Comparison of ENCODE assay signal across 25 mouse cellular contexts in genomic region chr6:17882943-17883342, GRCm38 (mm10).
DNase-seq lines count a peak whose midpoint lies in the region; ATAC-seq and TF ChIP-seq lines count a peak whose summit lies in the region.
"Had no signal": no experiment of that assay in that cellular context is flagged by ENCODE, and none has a peak within 500 bp of the region (broad histone marks: within the 10 kb centered on the region; RNA-seq: fewer than 3 reads in every experiment).

No protein-coding gene starts in this region.

- H3K27ac ChIP-seq in MEL (ENCODE audit: control insufficient read depth, low read depth, low read length): no peak overlapping the region
- no peak overlapping the region for H3K27ac ChIP-seq in intestine, embryonic 16.5 days (ENCODE audit: low read length)
- no peak overlapping the region for H3K27ac ChIP-seq in stomach, embryonic 16.5 days (ENCODE audit: low read length)
- no peak overlapping the region for H3K27ac ChIP-seq in midbrain, embryonic 14.5 days (replicated peaks; ENCODE audit: low read depth, low read length)
- H3K27ac ChIP-seq in forebrain, embryonic 10.5 days: no peak overlapping the region
- H3K27ac ChIP-seq: embryonic facial prominence, embryonic 13.5 days; embryonic facial prominence, embryonic 15.5 days; forebrain, embryonic 13.5 days; forebrain, embryonic 15.5 days had no signal

- no peak for TF ChIP-seq RAD21 in MEL (IDR thresholded peaks at IDR 0.05; ENCODE audit: low read depth, low read length)

- no peak for TF ChIP-seq CTCF in MEL (IDR thresholded peaks at IDR 0.05 in 2 of 3, conservative IDR thresholded peaks at IDR 0.05 in 1 of 3; ENCODE audit: control insufficient read depth in 1 of 3, insufficient read depth in 1 of 3, low read depth in 2 of 3, low read length in 3 of 3, poor library complexity in 1 of 3, severe bottlenecking in 1 of 3)

- no peak for TF ChIP-seq POLR2A in MEL (IDR thresholded peaks at IDR 0.05; ENCODE audit: control insufficient read depth in 1 of 2, insufficient read depth in 1 of 2, low read depth in 1 of 2, low read length in 2 of 2, poor library complexity in 1 of 2)

- no peak overlapping the region for H3K9ac ChIP-seq in MEL (ENCODE audit: control insufficient read depth, low read depth, low read length, poor library complexity, severe bottlenecking)
- H3K9ac ChIP-seq in intestine, embryonic 16.5 days (ENCODE audit: low read depth, low read length): no peak overlapping the region
- H3K9ac ChIP-seq in stomach, embryonic 16.5 days (ENCODE audit: low read length): no peak overlapping the region
- H3K9ac ChIP-seq in midbrain, embryonic 14.5 days (replicated peaks; ENCODE audit: low read length): no peak overlapping the region
- H3K9ac ChIP-seq: embryonic facial prominence, embryonic 13.5 days; embryonic facial prominence, embryonic 15.5 days; forebrain, embryonic 13.5 days; forebrain, embryonic 15.5 days; forebrain, postnatal 0 days had no signal

- H3K4me3 ChIP-seq in MEL (ENCODE audit: control insufficient read depth in 1 of 2, insufficient read depth in 1 of 2, low read depth in 2 of 2, low read length in 2 of 2): no peak overlapping the region
- no peak overlapping the region for H3K4me3 ChIP-seq in intestine, embryonic 16.5 days (ENCODE audit: low read length)
- no peak overlapping the region for H3K4me3 ChIP-seq in stomach, embryonic 16.5 days (replicated peaks; ENCODE audit: low read length)
- no peak overlapping the region for H3K4me3 ChIP-seq in midbrain, embryonic 14.5 days (replicated peaks; ENCODE audit: low read depth, low read length)
- H3K4me3 ChIP-seq in forebrain, embryonic 10.5 days: no peak overlapping the region
- H3K4me3 ChIP-seq: embryonic facial prominence, embryonic 13.5 days; embryonic facial prominence, embryonic 15.5 days; erythroblast, embryonic 14.5 days; forebrain, embryonic 13.5 days; forebrain, embryonic 15.5 days had no signal

- TF ChIP-seq EP300 in MEL (IDR thresholded peaks at IDR 0.05; ENCODE audit: low read depth in 1 of 2, low read length in 2 of 2): no peak

- H3K4me2 ChIP-seq in intestine, embryonic 16.5 days (ENCODE audit: low read depth, low read length): no peak overlapping the region
- H3K4me2 ChIP-seq in stomach, embryonic 16.5 days (ENCODE audit: low read depth, low read length): no peak overlapping the region
- no peak overlapping the region for H3K4me2 ChIP-seq in midbrain, embryonic 14.5 days (ENCODE audit: low read length)
- H3K4me2 ChIP-seq: embryonic facial prominence, embryonic 13.5 days; embryonic facial prominence, embryonic 15.5 days; forebrain, embryonic 13.5 days; forebrain, embryonic 15.5 days had no signal

- ATAC-seq in intestine, embryonic 16.5 days: peak; percentile 98
- ATAC-seq in stomach, embryonic 16.5 days (ENCODE audit: insufficient read depth, low FRiP score): peak; percentile 33; the same call in 1 of the 2 replicates
- no peak for ATAC-seq in midbrain, embryonic 14.5 days (ENCODE audit: low FRiP score, low TSS enrichment)
- ATAC-seq: CD4-positive, CD25-positive, alpha-beta regulatory T cell, adult 4 months; forebrain, embryonic 13.5 days; forebrain, embryonic 15.5 days; forebrain, postnatal 0 days had no signal

- no peaks in the 10 kb centered on the region for H3K9me3 ChIP-seq in MEL (replicated peaks; ENCODE audit: insufficient read depth, low read length)
- H3K9me3 ChIP-seq in intestine, embryonic 16.5 days (ENCODE audit: control insufficient read depth, low read length): no peaks in the 10 kb centered on the region
- no peaks in the 10 kb centered on the region for H3K9me3 ChIP-seq in stomach, embryonic 16.5 days (replicated peaks; ENCODE audit: control insufficient read depth, low read length)
- H3K9me3 ChIP-seq in midbrain, embryonic 14.5 days (ENCODE audit: control insufficient read depth, low read length): no peaks in the 10 kb centered on the region
- H3K9me3 ChIP-seq in forebrain, embryonic 10.5 days: no peaks in the 10 kb centered on the region
- H3K9me3 ChIP-seq: embryonic facial prominence, embryonic 13.5 days; embryonic facial prominence, embryonic 15.5 days; forebrain, embryonic 13.5 days; forebrain, embryonic 15.5 days; G1E had no signal

- no peaks in the 10 kb centered on the region for H3K79me2 ChIP-seq in MEL (ENCODE audit: control insufficient read depth, insufficient read depth, low read length, poor library complexity)

- H3K36me3 ChIP-seq in MEL (ENCODE audit: control insufficient read depth in 1 of 2, insufficient read depth in 2 of 2, low read length in 2 of 2): peaks cover 3% of the 10 kb centered on the region in 2 experiments
- H3K36me3 ChIP-seq in intestine, embryonic 16.5 days (ENCODE audit: control insufficient read depth, insufficient read depth, low read length): no peaks in the 10 kb centered on the region
- no peaks in the 10 kb centered on the region for H3K36me3 ChIP-seq in stomach, embryonic 16.5 days (ENCODE audit: control insufficient read depth, insufficient read depth, low read length)
- H3K36me3 ChIP-seq in midbrain, embryonic 14.5 days (ENCODE audit: control insufficient read depth, insufficient read depth, low read length): peaks cover 24% of the 10 kb centered on the region
- peaks cover 26% of the 10 kb centered on the region for H3K36me3 ChIP-seq in forebrain, embryonic 10.5 days (replicated peaks)
- H3K36me3 ChIP-seq: embryonic facial prominence, embryonic 15.5 days had no signal

- peak; percentile 22 for DNase-seq in MEL (ENCODE audit: low read depth, low spot score)
- no peak for DNase-seq in midbrain, embryonic 14.5 days
- no peak for DNase-seq in embryo, embryonic 10.5 days (ENCODE audit: low spot score)
- no peak for DNase-seq in forebrain, embryonic 10.5 days (ENCODE audit: extremely low spot score, low spot score)
- DNase-seq: adrenal gland, adult 2 months; adrenal gland, postnatal 10 days; adrenal gland, postnatal 25 days; B cell, adult 2 months; cerebellum, adult 11 months; cerebellum, adult 18-20 months; cerebellum, adult 8-10 months; cerebellum, adult 9-11 months; cerebellum, postnatal 25 days; embryo, embryonic 11 days; forebrain, postnatal 0 days had no signal

- H3K4me1 ChIP-seq in MEL (ENCODE audit: control insufficient read depth in 1 of 2, insufficient read depth in 2 of 2, low read length in 2 of 2): no peaks in the 10 kb centered on the region
- no peaks in the 10 kb centered on the region for H3K4me1 ChIP-seq in intestine, embryonic 16.5 days (ENCODE audit: control insufficient read depth, insufficient read depth, low read length)
- H3K4me1 ChIP-seq in stomach, embryonic 16.5 days (ENCODE audit: control insufficient read depth, insufficient read depth, low read length): no peaks in the 10 kb centered on the region
- H3K4me1 ChIP-seq in midbrain, embryonic 14.5 days (ENCODE audit: control insufficient read depth, insufficient read depth, low read length): no peaks in the 10 kb centered on the region
- H3K4me1 ChIP-seq in forebrain, embryonic 10.5 days: no peaks in the 10 kb centered on the region
- H3K4me1 ChIP-seq: embryonic facial prominence, embryonic 13.5 days; embryonic facial prominence, embryonic 15.5 days; forebrain, embryonic 13.5 days; forebrain, embryonic 15.5 days had no signal

- no peaks in the 10 kb centered on the region for H3K27me3 ChIP-seq in MEL (ENCODE audit: control insufficient read depth in 1 of 2, insufficient read depth in 2 of 2, low read length in 2 of 2)
- H3K27me3 ChIP-seq in intestine, embryonic 16.5 days (replicated peaks; ENCODE audit: control insufficient read depth, insufficient read depth, low read length): no peaks in the 10 kb centered on the region
- H3K27me3 ChIP-seq in stomach, embryonic 16.5 days (ENCODE audit: control insufficient read depth, insufficient read depth, low read length): no peaks in the 10 kb centered on the region
- no peaks in the 10 kb centered on the region for H3K27me3 ChIP-seq in midbrain, embryonic 14.5 days (ENCODE audit: control insufficient read depth, insufficient read depth, low read length)
- H3K27me3 ChIP-seq in forebrain, embryonic 10.5 days (ENCODE audit: poor library complexity, severe bottlenecking): no peaks in the 10 kb centered on the region
- H3K27me3 ChIP-seq: CH12.LX; embryonic facial prominence, embryonic 13.5 days; embryonic facial prominence, embryonic 15.5 days; forebrain, embryonic 13.5 days; forebrain, embryonic 15.5 days had no signal

TF ChIP-seq in MEL, 35 proteins besides CTCF, POLR2A, EP300 and RAD21:
- TF ChIP-seq GATA1 (IDR thresholded peaks at IDR 0.05; ENCODE audit: low read depth, low read length): peak; percentile 52
- TF ChIP-seq BHLHE40 (IDR thresholded peaks at IDR 0.05; ENCODE audit: borderline replicate concordance, low read depth, low read length): no peak
- no peak for TF ChIP-seq TCF12 (IDR thresholded peaks at IDR 0.05; ENCODE audit: low read depth, low read length)
TF ChIP-seq in MEL: peak in this region for 1.
